Mouse (Mus musculus) megakaryocyte, embryonic 14.5 days (primary cell): Measurements from ENCODE around the gene Shbg.

ENCODE experiments used
- FLI1 ChIP-seq: IDR thresholded peaks from 2 replicates; pipeline ENCODE4 v1.6.1; 2012; ENCODE audit warnings: low read length, inconsistent platforms, mixed read lengths
- GATA1 ChIP-seq: IDR thresholded peaks from 3 replicates; pipeline ENCODE4 v1.6.1; 2012; ENCODE audit warnings: mixed read lengths, low read length, inconsistent platforms, borderline replicate concordance

DNA sequence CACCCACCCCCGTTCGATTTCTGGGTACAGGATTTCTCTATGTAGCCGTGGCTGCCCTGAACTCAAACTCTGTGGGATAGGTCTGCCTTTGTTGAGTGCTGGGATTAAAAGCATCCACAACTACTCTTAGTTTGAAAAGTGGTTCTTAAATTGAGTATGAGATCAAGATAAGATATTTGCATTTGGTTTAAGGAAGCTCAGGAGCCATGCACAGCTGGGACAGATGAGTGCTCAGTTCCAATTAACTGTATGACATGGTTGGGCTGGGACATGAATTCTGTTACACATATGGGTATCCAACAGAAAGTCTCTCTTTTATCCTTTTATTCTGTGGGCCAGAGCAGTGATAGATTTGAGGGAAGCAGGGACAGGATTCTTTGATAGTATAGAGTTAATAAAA, 17.8 kb upstream of the Shbg start:
- TF ChIP-seq GATA1 (no peak), FLI1 (no peak)
